Mouse (Mus musculus): ENCODE measurements around the gene Use1. TPM values are rescaled to one million over a fixed set of nuclear protein-coding genes. Genes with fewer than 3 reads are reported as not detected.

The Use1 gene
- polyA plus RNA-seq, 1 experiment from 2014 or later = 109 TPM

- Histone ChIP-seq H3K4me2 (replicated peaks; ENCODE audit: low read depth, low read length) (no peak overlapping the region), H3K4me3 (ENCODE audit: low read length) (no peak overlapping the region), H3K9ac (replicated peaks; ENCODE audit: low read length) (no peak overlapping the region), H3K27me3 (ENCODE audit: insufficient read depth, low read length) (no peaks in the 10 kb centered on the region), H3K9me3 (ENCODE audit: low read length) (no peaks in the 10 kb centered on the region), H3K36me3 (ENCODE audit: insufficient read depth, low read length) (peaks cover 49% of the 10 kb centered on the region), H3K27ac (ENCODE audit: low read length) (no peak overlapping the region), H3K4me1 (ENCODE audit: insufficient read depth, low read length) (no peaks in the 10 kb centered on the region)
- ATAC-seq (ENCODE audit: low FRiP score, low TSS enrichment) = no peak
- 89% methylated on average over 3 of the region's 3 CpGs for WGBS
Measured at GRCm38 (mm10) chr8:71358026-71358425, 8.6 kb upstream of the Use1 start.

- Histone ChIP-seq H3K9ac (replicated peaks; ENCODE audit: low read length) (peak overlapping the region; percentile 79), H3K4me1 (ENCODE audit: insufficient read depth, low read length) (peaks cover 19% of the 10 kb centered on the region)
- ATAC-seq (ENCODE audit: low FRiP score, low TSS enrichment) = peak; percentile 87; the same call in 1 of the 2 replicates
Measured at GRCm38 (mm10) chr8:71367529-71368176, 1.0 kb downstream of the Use1 start.

GRCm38 (mm10) chr8:71368366-71368765 is 1.7 kb downstream of the Use1 start:
- Histone ChIP-seq H3K27ac (ENCODE audit: low read length) (no peak overlapping the region), H3K4me1 (ENCODE audit: insufficient read depth, low read length) (peaks cover 19% of the 10 kb centered on the region), H3K36me3 (ENCODE audit: insufficient read depth, low read length) (peaks cover 19% of the 10 kb centered on the region), H3K4me2 (replicated peaks; ENCODE audit: low read depth, low read length) (0 out of 2 replicates have a peak overlapping the region, but pooled peaks have one; percentile 86), H3K9ac (replicated peaks; ENCODE audit: low read length) (0 out of 2 replicates have a peak overlapping the region, but pooled peaks have one; percentile 2), H3K9me3 (ENCODE audit: low read length) (no peaks in the 10 kb centered on the region), H3K27me3 (ENCODE audit: insufficient read depth, low read length) (no peaks in the 10 kb centered on the region), H3K4me3 (ENCODE audit: low read length) (no peak overlapping the region)
- no peak for ATAC-seq (ENCODE audit: low FRiP score, low TSS enrichment)

More at GRCm38 (mm10) chr8:71367529-71368176, 1.0 kb downstream of the Use1 start:
- Histone ChIP-seq H3K9me3 (ENCODE audit: low read length) (no peaks in the 10 kb centered on the region), H3K4me2 (replicated peaks; ENCODE audit: low read depth, low read length) (peak overlapping the region; percentile 86), H3K27ac (ENCODE audit: low read length) (peak overlapping the region; percentile 97), H3K27me3 (ENCODE audit: insufficient read depth, low read length) (no peaks in the 10 kb centered on the region), H3K36me3 (ENCODE audit: insufficient read depth, low read length) (peaks cover 12% of the 10 kb centered on the region; the same call in 1 of the 2 replicates), H3K4me3 (ENCODE audit: low read length) (peak overlapping the region; percentile 73)
- WGBS = 41% methylated on average over 17 of the region's 17 CpGs

GRCm38 (mm10) chr8:71369040-71369718 is 2.5 kb downstream of the Use1 start:
- WGBS = 97% methylated on average over 10 of the region's 10 CpGs
- no peaks in the 10 kb centered on the region for H3K9me3 ChIP-seq (ENCODE audit: low read length)
- H3K27me3 ChIP-seq (ENCODE audit: insufficient read depth, low read length) = no peaks in the 10 kb centered on the region
- ATAC-seq (ENCODE audit: low FRiP score, low TSS enrichment) = no peak
- no peak overlapping the region for H3K4me3 ChIP-seq (ENCODE audit: low read length)
- H3K9ac ChIP-seq (replicated peaks; ENCODE audit: low read length) = no peak overlapping the region
- peaks cover 27% of the 10 kb centered on the region for H3K36me3 ChIP-seq (ENCODE audit: insufficient read depth, low read length)
- peaks cover 19% of the 10 kb centered on the region for H3K4me1 ChIP-seq (ENCODE audit: insufficient read depth, low read length)
- no peak overlapping the region for H3K27ac ChIP-seq (ENCODE audit: low read length)
- no peak overlapping the region for H3K4me2 ChIP-seq (replicated peaks; ENCODE audit: low read depth, low read length)

- peak overlapping the region; percentile 42; the same call in 1 of the 2 replicates for H3K27ac ChIP-seq (ENCODE audit: low read length)
- WGBS = 14% methylated on average over 5 of the region's 5 CpGs
- no peak for ATAC-seq (ENCODE audit: low FRiP score, low TSS enrichment)
Measured at GRCm38 (mm10) chr8:71370711-71371235, 4.1 kb downstream of the Use1 start.

GRCm38 (mm10) chr8:71371236-71371848 is 4.7 kb downstream of the Use1 start, which contains the start of gene Ocel1:
Gene Ocel1 (plus strand): TSS chr8:71371298.
- H3K36me3 ChIP-seq (ENCODE audit: insufficient read depth, low read length) = peaks cover 45% of the 10 kb centered on the region
- H3K4me3 ChIP-seq (ENCODE audit: low read length) = peak within 1 kb of the TSS; percentile 52
- H3K9me3 ChIP-seq (ENCODE audit: low read length) = no peaks in the 10 kb centered on the region
- H3K27ac ChIP-seq (ENCODE audit: low read length) = peak within 1 kb of the TSS; percentile 43
- peak; percentile 81 for ATAC-seq (ENCODE audit: low FRiP score, low TSS enrichment)
- peak within 1 kb of the TSS; percentile 64 for H3K9ac ChIP-seq (replicated peaks; ENCODE audit: low read length)
- H3K4me2 ChIP-seq (replicated peaks; ENCODE audit: low read depth, low read length) = peak within 1 kb of the TSS; percentile 56
- H3K27me3 ChIP-seq (ENCODE audit: insufficient read depth, low read length) = no peaks in the 10 kb centered on the region
- under 1% methylated on average over 68 of the region's 68 CpGs for WGBS
- peaks cover 36% of the 10 kb centered on the region for H3K4me1 ChIP-seq (ENCODE audit: insufficient read depth, low read length)

More at GRCm38 (mm10) chr8:71370711-71371235, 4.1 kb downstream of the Use1 start:
- Histone ChIP-seq H3K4me3 (ENCODE audit: low read length) (peak overlapping the region; percentile 52), H3K27me3 (ENCODE audit: insufficient read depth, low read length) (no peaks in the 10 kb centered on the region), H3K4me1 (ENCODE audit: insufficient read depth, low read length) (peaks cover 33% of the 10 kb centered on the region), H3K36me3 (ENCODE audit: insufficient read depth, low read length) (peaks cover 43% of the 10 kb centered on the region), H3K9ac (replicated peaks; ENCODE audit: low read length) (peak overlapping the region; percentile 64), H3K4me2 (replicated peaks; ENCODE audit: low read depth, low read length) (peak overlapping the region; percentile 56), H3K9me3 (ENCODE audit: low read length) (no peaks in the 10 kb centered on the region)

GRCm38 (mm10) chr8:71372427-71372826 is 5.8 kb downstream of the Use1 start:
- WGBS = 81% methylated on average over 12 of the region's 12 CpGs
- peaks cover 51% of the 10 kb centered on the region for H3K36me3 ChIP-seq (ENCODE audit: insufficient read depth, low read length)
- ATAC-seq (ENCODE audit: low FRiP score, low TSS enrichment) = no peak

GRCm38 (mm10) chr8:71373000-71373399 is 6.4 kb downstream of the Use1 start:
- no peak overlapping the region for H3K4me2 ChIP-seq (replicated peaks; ENCODE audit: low read depth, low read length)
- peaks cover 56% of the 10 kb centered on the region for H3K36me3 ChIP-seq (ENCODE audit: insufficient read depth, low read length)
- no peak overlapping the region for H3K27ac ChIP-seq (ENCODE audit: low read length)
- H3K27me3 ChIP-seq (ENCODE audit: insufficient read depth, low read length) = no peaks in the 10 kb centered on the region
- H3K9ac ChIP-seq (replicated peaks; ENCODE audit: low read length) = no peak overlapping the region
- no peak overlapping the region for H3K4me3 ChIP-seq (ENCODE audit: low read length)
- no peak for ATAC-seq (ENCODE audit: low FRiP score, low TSS enrichment)
- no peaks in the 10 kb centered on the region for H3K9me3 ChIP-seq (ENCODE audit: low read length)
- peaks cover 46% of the 10 kb centered on the region for H3K4me1 ChIP-seq (ENCODE audit: insufficient read depth, low read length)
- WGBS = 95% methylated on average over 3 of the region's 3 CpGs

More at GRCm38 (mm10) chr8:71372427-71372826, 5.8 kb downstream of the Use1 start:
- Histone ChIP-seq H3K27ac (ENCODE audit: low read length) (no peak overlapping the region), H3K9me3 (ENCODE audit: low read length) (no peaks in the 10 kb centered on the region), H3K9ac (replicated peaks; ENCODE audit: low read length) (no peak overlapping the region), H3K27me3 (ENCODE audit: insufficient read depth, low read length) (no peaks in the 10 kb centered on the region), H3K4me3 (ENCODE audit: low read length) (no peak overlapping the region), H3K4me1 (ENCODE audit: insufficient read depth, low read length) (peaks cover 45% of the 10 kb centered on the region), H3K4me2 (replicated peaks; ENCODE audit: low read depth, low read length) (no peak overlapping the region)

- WGBS = 67% methylated on average over 17 of the region's 17 CpGs
- Histone ChIP-seq H3K36me3 (ENCODE audit: insufficient read depth, low read length) (peaks cover 52% of the 10 kb centered on the region), H3K4me1 (ENCODE audit: insufficient read depth, low read length) (peaks cover 58% of the 10 kb centered on the region), H3K4me3 (ENCODE audit: low read length) (no peak overlapping the region), H3K27ac (ENCODE audit: low read length) (peak overlapping the region; percentile 5; the same call in 1 of the 2 replicates), H3K4me2 (replicated peaks; ENCODE audit: low read depth, low read length) (no peak overlapping the region), H3K27me3 (ENCODE audit: insufficient read depth, low read length) (no peaks in the 10 kb centered on the region), H3K9ac (replicated peaks; ENCODE audit: low read length) (no peak overlapping the region), H3K9me3 (ENCODE audit: low read length) (no peaks in the 10 kb centered on the region)
- ATAC-seq (ENCODE audit: low FRiP score, low TSS enrichment) = 0 out of 2 replicates have a peak, but pooled peaks have one; percentile 6
Measured at GRCm38 (mm10) chr8:71374616-71375206, 8.1 kb downstream of the Use1 start.

Data from kidney, embryonic 16.5 days (tissue).